Mouse (Mus musculus) limb, embryonic 11.5 days (tissue): ENCODE data around the gene Bcl7a. TPM values are rescaled to one million over a fixed set of nuclear protein-coding genes. Genes with fewer than 3 reads are reported as not detected.

Source experiments
- ATAC-seq: fragments of 200-750 bp; cut with Nextera tagmentation; 2 replicates; pipeline ENCODE4 v1.8.0; 2017; ENCODE audit warnings: low read depth; ENCODE audit not compliant: insufficient number of reproducible peaks, low FRiP score, low TSS enrichment
- DNase-seq: peaks from one replicate; pipeline ENCODE4 v3.0.0-alpha.2; 2015; ENCODE audit warnings: low spot score
- H3K27ac ChIP-seq: fragments of 300-500 bp; sonication (generic); replicated peaks from 2 replicates; pipeline ENCODE4 v1.5.1; 2014; ENCODE audit warnings: low read depth, mild to moderate bottlenecking, low read length
- H3K27me3 ChIP-seq: fragments of 300-500 bp; sonication (generic); 2 replicates; pipeline ENCODE4 v1.6.1; 2014; ENCODE audit warnings: mild to moderate bottlenecking, low read length, mixed read lengths; ENCODE audit not compliant: control insufficient read depth, insufficient read depth
- H3K36me3 ChIP-seq: fragments of 300-500 bp; sonication (generic); 2 replicates; pipeline ENCODE4 v1.6.1; 2014; ENCODE audit warnings: mild to moderate bottlenecking, low read length, moderate library complexity, mixed read lengths; ENCODE audit not compliant: control insufficient read depth, insufficient read depth
- H3K4me1 ChIP-seq: fragments of 300-500 bp; sonication (generic); 2 replicates; pipeline ENCODE4 v1.6.1; 2014; ENCODE audit warnings: low read length, mixed read lengths; ENCODE audit not compliant: control insufficient read depth, insufficient read depth
- H3K4me2 ChIP-seq: fragments of 300-500 bp; sonication (generic); 2 replicates; pipeline ENCODE4 v1.6.1; 2014; ENCODE audit warnings: low read depth, mild to moderate bottlenecking, moderate library complexity; ENCODE audit not compliant: severe bottlenecking
- H3K4me3 ChIP-seq: fragments of 300-500 bp; sonication (generic); 2 replicates; pipeline ENCODE4 v1.5.1; 2014; ENCODE audit warnings: low read depth, low read length
- H3K9ac ChIP-seq: fragments of 300-500 bp; sonication (generic); 2 replicates; pipeline ENCODE4 v1.6.1; 2014; ENCODE audit warnings: mild to moderate bottlenecking, low read length
- H3K9me3 ChIP-seq: fragments of 300-500 bp; sonication (generic); 2 replicates; pipeline ENCODE4 v1.6.1; 2016; ENCODE audit warnings: low read length; ENCODE audit not compliant: control insufficient read depth
- WGBS: fragments of 180-500 bp; shearing (Covaris S2); extraction: QIAGEN DNeasy Blood & Tissue Kit; methylation state at CpG from one replicate; pipeline ENCODE4 v1.1.7; 2014; 5-methylcytosine and 5-hydroxymethylcytosine counted together
- polyA plus RNA-seq: library from polyadenylated mRNA; unstranded; fragments of >200 nt; fragmentation: Nextera tagmentation; extraction: Ambion mirVana; gene quantifications from 2 replicates; pipeline ENCODE4 v1.2.1, GENCODE M21; 2014

The Bcl7a gene
- polyA plus RNA-seq, 1 experiment from 2014 or later, result 44.4 TPM

- H3K9me3 ChIP-seq, result no peaks in the 10 kb centered on the region
- WGBS, result 75% methylated on average over 15 of the region's 15 CpGs
- H3K27me3 ChIP-seq, result no peaks in the 10 kb centered on the region
- no peak overlapping the region for H3K27ac ChIP-seq
- peaks cover 8% of the 10 kb centered on the region; the same call in 1 of the 2 replicates for H3K36me3 ChIP-seq
- ATAC-seq (no peak), DNase-seq (peak; percentile 82)
- H3K9ac ChIP-seq, result no peak overlapping the region
- no peak overlapping the region for H3K4me3 ChIP-seq
- H3K4me1 ChIP-seq, result no peaks in the 10 kb centered on the region
- H3K4me2 ChIP-seq, result no peak overlapping the region
These were observed 33.7 kb downstream of the Bcl7a start for GRCm38 (mm10) chr5:123377120-123377955.

- no peaks in the 10 kb centered on the region for H3K9me3 ChIP-seq
- ATAC-seq, result no peak
- peaks cover 3% of the 10 kb centered on the region; the same call in 1 of the 2 replicates for H3K36me3 ChIP-seq
- DNase-seq, result no peak
- no peak overlapping the region for H3K27ac ChIP-seq
- H3K4me1 ChIP-seq, result no peaks in the 10 kb centered on the region
- H3K9ac ChIP-seq, result no peak overlapping the region
- WGBS, result 55% methylated on average over 9 of the region's 9 CpGs
- no peaks in the 10 kb centered on the region for H3K27me3 ChIP-seq
- H3K4me3 ChIP-seq, result no peak overlapping the region
- no peak overlapping the region for H3K4me2 ChIP-seq
These were observed 35.1 kb downstream of the Bcl7a start for GRCm38 (mm10) chr5:123378712-123379111.

GRCm38 (mm10) chr5:123379504-123379931, 35.9 kb downstream of the Bcl7a start:
- Histone ChIP-seq H3K9ac (no peak overlapping the region), H3K4me2 (no peak overlapping the region), H3K4me3 (no peak overlapping the region), H3K36me3 (peaks cover 3% of the 10 kb centered on the region; the same call in 1 of the 2 replicates), H3K9me3 (no peaks in the 10 kb centered on the region), H3K27ac (no peak overlapping the region), H3K4me1 (no peaks in the 10 kb centered on the region), H3K27me3 (no peaks in the 10 kb centered on the region)
- DNase-seq, result no peak
- ATAC-seq, result no peak
- 63% methylated on average over 5 of the region's 5 CpGs for WGBS

GRCm38 (mm10) chr5:123381968-123382367, 38.3 kb downstream of the Bcl7a start:
- Histone ChIP-seq H3K9ac (no peak overlapping the region), H3K9me3 (no peaks in the 10 kb centered on the region), H3K4me1 (no peaks in the 10 kb centered on the region), H3K36me3 (no peaks in the 10 kb centered on the region; the same call in 1 of the 2 replicates), H3K4me3 (no peak overlapping the region), H3K4me2 (no peak overlapping the region; the same call in 1 of the 2 replicates), H3K27me3 (no peaks in the 10 kb centered on the region), H3K27ac (no peak overlapping the region)
- DNase-seq (no peak), ATAC-seq (no peak)
- 21% methylated on average over 20 of the region's 20 CpGs for WGBS

GRCm38 (mm10) chr5:123382686-123383085, 39.1 kb downstream of the Bcl7a start:
- 84% methylated on average over 8 of the region's 8 CpGs for WGBS
- H3K4me1 ChIP-seq, result no peaks in the 10 kb centered on the region
- no peaks in the 10 kb centered on the region for H3K9me3 ChIP-seq
- no peak overlapping the region for H3K4me3 ChIP-seq
- H3K36me3 ChIP-seq, result no peaks in the 10 kb centered on the region
- H3K4me2 ChIP-seq, result no peak overlapping the region
- no peak overlapping the region for H3K27ac ChIP-seq
- no peak for ATAC-seq
- no peak overlapping the region for H3K9ac ChIP-seq
- no peak for DNase-seq
- no peaks in the 10 kb centered on the region for H3K27me3 ChIP-seq

GRCm38 (mm10) chr5:123388452-123388851, 44.8 kb downstream of the Bcl7a start:
- DNase-seq, result no peak
- Histone ChIP-seq H3K36me3 (no peaks in the 10 kb centered on the region), H3K9me3 (no peaks in the 10 kb centered on the region), H3K4me1 (peaks cover 9% of the 10 kb centered on the region; the same call in 1 of the 2 replicates), H3K4me3 (no peak overlapping the region), H3K27ac (no peak overlapping the region), H3K9ac (no peak overlapping the region), H3K27me3 (no peaks in the 10 kb centered on the region), H3K4me2 (no peak overlapping the region)
- no peak for ATAC-seq
- WGBS, result 40% methylated on average over 3 of the region's 3 CpGs

GRCm38 (mm10) chr5:123390536-123391441, 47.2 kb downstream of the Bcl7a start:
- DNase-seq (no peak), ATAC-seq (no peak)
- H3K9ac ChIP-seq, result 0 out of 2 replicates have a peak overlapping the region, but pooled peaks have one; percentile 5
- no peaks in the 10 kb centered on the region for H3K36me3 ChIP-seq
- H3K27me3 ChIP-seq, result no peaks in the 10 kb centered on the region
- peak overlapping the region; percentile 15 for H3K4me3 ChIP-seq
- H3K27ac ChIP-seq, result no peak overlapping the region
- WGBS, result 10% methylated on average over 16 of the region's 17 CpGs
- H3K9me3 ChIP-seq, result no peaks in the 10 kb centered on the region
- peaks cover 13% of the 10 kb centered on the region; the same call in 1 of the 2 replicates for H3K4me1 ChIP-seq
- peak overlapping the region; percentile 45 for H3K4me2 ChIP-seq

- 12% methylated on average over 5 of the region's 5 CpGs for WGBS
- H3K4me3 ChIP-seq, result peak overlapping the region; percentile 15
- ATAC-seq, result no peak
These were observed 47.8 kb downstream of the Bcl7a start for GRCm38 (mm10) chr5:123391442-123391809.

More at GRCm38 (mm10) chr5:123391442-123391809, 47.8 kb downstream of the Bcl7a start:
- no peaks in the 10 kb centered on the region for H3K9me3 ChIP-seq
- H3K4me1 ChIP-seq, result peaks cover 19% of the 10 kb centered on the region
- H3K4me2 ChIP-seq, result peak overlapping the region; percentile 45
- peak; percentile 62 for DNase-seq
- no peaks in the 10 kb centered on the region for H3K36me3 ChIP-seq
- H3K27ac ChIP-seq, result no peak overlapping the region
- H3K9ac ChIP-seq, result 0 out of 2 replicates have a peak overlapping the region, but pooled peaks have one; percentile 5
- H3K27me3 ChIP-seq, result no peaks in the 10 kb centered on the region
